Mouse (Mus musculus): ENCODE data around the gene Smagp. TPM values are rescaled to one million over a fixed set of nuclear protein-coding genes. Genes with fewer than 3 reads are reported as not detected.

Smagp gene
- total RNA-seq, 4 experiments from 2014 or later, result 1.9 to 3.1 (median 2.3) TPM

GRCm38 (mm10) chr15:100665411-100666218 lies 28.9 kb upstream of the Smagp start:
- no peak for DNase-seq (ENCODE audit: low spot score in 2 of 2)

DNA sequence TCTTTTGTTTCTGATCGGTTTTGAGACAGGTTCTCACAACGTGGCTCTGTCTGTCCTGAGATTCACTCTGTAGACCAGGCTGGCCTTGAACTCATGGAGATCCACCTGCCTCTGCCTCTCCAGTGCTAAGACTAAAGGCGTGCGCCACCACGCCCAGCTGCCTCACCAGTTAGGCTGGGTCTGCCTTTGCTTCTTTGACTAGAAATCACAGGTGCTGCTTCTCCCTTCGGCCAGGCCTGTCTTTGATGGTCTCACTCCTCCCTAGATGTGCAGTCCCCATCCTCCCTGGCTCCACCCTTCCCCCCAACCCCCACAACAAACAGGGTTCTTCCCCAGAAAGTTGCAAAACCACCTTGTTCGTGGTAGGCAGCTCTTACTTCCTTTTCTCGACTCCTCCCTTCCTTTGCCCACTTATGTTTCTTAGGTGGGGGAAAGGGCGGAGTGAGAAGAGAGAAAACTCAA lies 28.1 kb upstream of the Smagp start:
- no peak for DNase-seq (ENCODE audit: low spot score in 2 of 2)

DNA sequence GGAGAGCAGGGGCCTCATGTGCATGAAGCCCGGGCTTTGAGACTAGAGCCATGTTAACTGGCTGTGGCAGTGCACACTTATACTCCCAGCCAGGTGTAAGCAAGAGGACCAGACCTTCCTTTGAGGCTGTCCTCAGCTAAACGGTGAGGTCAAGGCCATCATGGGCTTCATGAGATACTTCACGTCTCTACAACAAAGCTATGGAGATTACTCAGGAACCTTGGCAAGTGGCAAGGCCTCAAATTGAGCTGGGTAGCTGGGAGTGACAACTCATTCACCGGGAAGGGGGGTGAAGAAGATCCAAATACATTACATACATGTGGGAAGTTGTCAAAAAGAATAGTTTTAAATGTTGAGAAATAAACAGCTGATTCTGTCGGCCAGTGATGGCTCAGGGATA lies 24.1 kb upstream of the Smagp start:
- DNase-seq (ENCODE audit: low spot score in 2 of 2), result no peak

GRCm38 (mm10) chr15:100660306-100660705 lies 23.6 kb upstream of the Smagp start:
- DNase-seq (ENCODE audit: low spot score in 2 of 2), result peak in 1 of 2 experiments; percentile 20

- DNase-seq (ENCODE audit: low spot score in 2 of 2), result no peak
Measured at GRCm38 (mm10) chr15:100655201-100655600, 18.5 kb upstream of the Smagp start.

DNA sequence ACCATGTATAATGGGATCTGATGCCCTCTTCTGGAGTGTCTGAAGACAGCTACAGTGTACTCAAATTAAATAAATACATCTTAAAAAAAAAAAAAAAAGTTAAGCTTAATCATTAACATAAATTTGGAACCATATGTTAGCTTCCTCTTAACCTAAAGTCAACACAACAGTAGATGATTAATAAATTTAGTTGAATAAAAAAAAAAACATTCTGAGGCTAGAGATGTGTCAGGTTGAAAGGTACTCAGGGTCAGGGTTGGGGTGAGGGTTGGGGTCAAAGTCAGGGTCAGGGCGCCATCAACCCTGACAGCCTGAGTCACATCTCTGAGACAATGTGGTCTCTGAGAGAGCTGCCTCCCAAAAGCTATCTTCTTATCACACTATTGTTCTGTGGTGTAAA lies 17.5 kb upstream of the Smagp start:
- DNase-seq (ENCODE audit: low spot score in 2 of 2), result no peak

- no peak for DNase-seq (ENCODE audit: low spot score in 2 of 2)
Measured at GRCm38 (mm10) chr15:100651610-100652009, 14.9 kb upstream of the Smagp start.

GRCm38 (mm10) chr15:100650111-100650510 lies 13.4 kb upstream of the Smagp start:
- no peak for DNase-seq (ENCODE audit: low spot score in 2 of 2)

DNA sequence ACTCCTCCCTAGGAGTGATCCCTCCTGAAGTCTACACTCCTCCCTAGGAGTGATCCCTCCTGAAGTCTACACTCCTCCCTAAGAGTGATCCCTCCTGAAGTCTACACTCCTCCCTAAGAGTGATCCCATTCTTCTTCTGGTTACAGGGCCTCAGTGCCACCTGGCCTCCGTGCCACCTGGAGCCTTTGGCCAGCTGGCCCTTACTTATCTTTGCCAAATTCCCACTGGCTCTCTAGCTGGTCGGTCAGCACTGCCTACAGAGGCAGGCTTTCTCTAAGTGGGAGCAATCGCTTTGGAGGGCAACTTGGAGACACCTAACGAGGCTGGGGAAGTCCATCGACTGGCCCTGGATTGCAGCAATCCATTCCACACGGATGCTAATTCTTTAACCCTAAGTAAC lies 9.4 kb upstream of the Smagp start:
- no peak for DNase-seq (ENCODE audit: low spot score in 2 of 2)

DNA sequence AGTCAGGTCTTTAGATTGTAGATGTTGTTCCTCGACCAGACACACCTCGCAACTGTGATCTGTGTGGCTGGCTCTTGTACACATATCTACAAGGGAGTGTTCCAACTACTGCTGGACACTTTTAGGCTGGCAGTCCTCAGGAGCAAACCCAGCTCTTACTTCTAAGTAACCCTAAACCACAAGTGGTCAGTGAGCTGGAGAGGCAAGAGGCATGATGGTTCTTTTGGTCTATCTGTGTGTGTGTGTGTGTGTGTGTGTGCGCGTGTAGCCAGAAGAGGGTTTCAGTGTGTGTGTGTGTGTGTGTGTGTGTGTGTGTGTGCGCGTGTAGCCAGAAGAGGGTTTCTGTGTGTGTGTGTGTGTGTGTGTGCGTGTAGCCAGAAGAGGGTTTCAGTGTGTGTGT lies 5.7 kb upstream of the Smagp start:
- DNase-seq (ENCODE audit: low spot score in 2 of 2), result no peak

GRCm38 (mm10) chr15:100641226-100641810 lies 4.6 kb upstream of the Smagp start:
- no peak for DNase-seq (ENCODE audit: low spot score in 2 of 2)

- no peak for DNase-seq (ENCODE audit: low spot score in 2 of 2)
Measured at GRCm38 (mm10) chr15:100639972-100640750, 3.4 kb upstream of the Smagp start.

DNA sequence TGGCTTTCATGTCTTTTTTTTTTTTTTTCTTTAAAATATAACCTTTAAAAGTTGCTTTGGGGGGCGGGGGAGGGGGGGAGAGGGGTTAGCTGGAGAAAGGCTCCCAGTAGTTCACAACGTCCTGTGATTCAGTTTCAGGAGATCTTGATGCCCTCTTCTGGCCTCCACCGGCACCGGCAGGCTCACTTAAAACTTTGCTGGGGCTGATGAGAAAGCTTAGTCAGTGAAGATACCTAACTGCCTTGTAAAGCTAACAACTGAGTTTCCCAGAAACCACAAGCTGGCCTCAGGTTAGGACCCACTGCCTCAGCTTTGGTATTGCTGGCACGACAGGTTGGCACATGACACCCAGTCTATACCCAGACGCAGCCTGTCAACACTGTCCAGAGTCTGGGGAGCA lies 921 bp upstream of the Smagp start:
- DNase-seq (ENCODE audit: low spot score in 2 of 2), result no peak

- DNase-seq (ENCODE audit: low spot score in 2 of 2), result no peak
Measured at GRCm38 (mm10) chr15:100635851-100636645, 692 bp downstream of the Smagp start.

- DNase-seq (ENCODE audit: low spot score in 2 of 2), result no peak
Measured at GRCm38 (mm10) chr15:100635239-100635638, 1.5 kb downstream of the Smagp start.

- DNase-seq (ENCODE audit: low spot score in 2 of 2), result no peak
Measured at GRCm38 (mm10) chr15:100633341-100633740, 3.4 kb downstream of the Smagp start.

DNA sequence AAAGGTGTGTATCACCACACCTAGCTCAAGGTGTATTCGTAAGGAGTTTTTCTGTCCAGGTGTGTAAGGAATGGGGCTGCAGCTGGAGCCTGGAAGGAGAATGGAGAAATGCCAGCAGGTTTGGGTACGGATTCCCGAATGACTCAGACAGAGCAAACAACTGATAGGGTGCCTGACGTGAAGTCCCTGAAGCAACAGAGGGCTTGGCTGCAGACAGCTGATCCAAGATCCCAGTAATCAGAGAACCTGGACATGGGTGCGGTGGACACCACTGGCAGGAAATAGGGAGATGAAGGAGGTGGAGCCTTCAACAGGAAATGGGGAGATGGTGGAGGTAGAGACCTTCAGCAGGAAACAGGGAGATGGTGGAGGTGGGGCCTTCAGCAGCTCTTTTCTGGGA lies 4.4 kb downstream of the Smagp start:
- no peak for DNase-seq (ENCODE audit: low spot score in 2 of 2)

DNA sequence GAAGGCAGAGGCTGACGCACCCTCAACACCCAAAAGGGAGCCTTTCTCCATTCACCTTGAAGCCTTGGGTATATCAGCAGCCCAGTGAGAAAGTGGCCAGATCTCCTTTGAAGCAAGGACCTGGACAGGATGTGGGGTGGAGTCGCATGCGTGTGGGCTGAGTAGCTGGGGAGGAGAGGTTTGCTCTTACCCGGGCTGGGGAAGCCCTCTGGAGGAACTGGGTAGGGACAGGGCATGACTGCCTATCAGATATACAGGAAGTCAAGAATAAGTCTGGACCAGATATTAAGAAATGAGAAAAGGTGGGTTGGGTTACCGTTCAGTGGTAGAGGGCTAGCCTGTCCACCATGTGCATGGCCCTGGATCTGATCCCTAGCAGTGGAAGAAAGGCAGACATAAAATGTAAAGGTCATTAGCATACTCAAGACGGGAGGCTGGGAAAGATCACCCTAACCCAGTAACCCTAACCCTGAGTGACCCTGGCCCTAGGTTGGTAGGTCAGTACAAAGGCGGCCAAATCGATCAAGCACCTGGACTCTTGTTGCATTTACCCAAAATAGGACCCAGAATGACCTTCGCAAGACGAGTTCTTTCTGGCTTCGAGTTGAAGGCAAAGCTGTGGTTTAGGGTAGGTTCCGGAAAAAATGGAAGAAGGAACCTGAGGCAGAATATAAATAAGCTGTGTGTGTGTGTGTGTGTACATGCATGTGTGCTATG lies 5.1 kb downstream of the Smagp start:
- DNase-seq (ENCODE audit: low spot score in 2 of 2), result no peak

DNA sequence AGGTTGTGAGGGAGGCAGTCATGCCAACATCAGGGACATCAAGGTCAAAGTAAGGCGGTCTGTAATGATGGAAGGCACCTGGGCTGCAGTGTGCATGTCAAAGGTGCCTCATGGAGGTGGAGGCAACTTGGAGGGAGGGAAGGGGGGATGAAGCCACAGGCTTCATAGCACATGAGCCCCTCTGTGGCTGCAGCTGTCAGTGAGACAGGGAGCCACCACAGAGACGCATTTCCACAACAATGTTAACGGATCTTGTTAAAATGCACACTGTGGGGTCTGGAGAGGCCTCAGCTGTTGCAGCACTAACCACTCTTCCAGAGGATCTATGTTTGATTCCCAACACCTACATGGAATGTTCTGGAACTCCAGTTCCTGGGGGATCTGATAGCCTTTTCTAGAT lies 6.6 kb downstream of the Smagp start:
- no peak for DNase-seq (ENCODE audit: low spot score in 2 of 2)

DNA sequence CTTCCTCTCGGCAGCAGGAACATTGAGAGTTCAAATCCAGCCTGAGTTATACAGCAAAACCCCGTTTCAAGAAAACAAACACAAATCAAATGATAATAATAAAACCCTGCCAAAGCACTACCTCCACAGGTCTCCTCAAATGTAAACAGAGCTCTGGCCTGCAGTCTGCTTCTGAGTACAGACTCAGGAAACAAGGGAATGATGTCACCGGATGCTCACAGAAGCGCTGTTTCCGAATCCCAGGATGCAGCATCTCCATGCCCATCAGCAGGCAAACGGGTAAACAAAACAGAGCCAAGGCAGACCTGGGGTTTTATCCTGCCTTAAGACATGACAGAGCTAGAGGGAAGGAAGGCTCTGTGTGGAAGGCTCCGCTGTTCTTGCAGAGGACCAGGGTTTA lies 7.9 kb downstream of the Smagp start:
- DNase-seq (ENCODE audit: low spot score in 2 of 2), result no peak
